Comparison of ENCODE assay signal across 8 mouse cellular contexts in the genomic region with DNA sequence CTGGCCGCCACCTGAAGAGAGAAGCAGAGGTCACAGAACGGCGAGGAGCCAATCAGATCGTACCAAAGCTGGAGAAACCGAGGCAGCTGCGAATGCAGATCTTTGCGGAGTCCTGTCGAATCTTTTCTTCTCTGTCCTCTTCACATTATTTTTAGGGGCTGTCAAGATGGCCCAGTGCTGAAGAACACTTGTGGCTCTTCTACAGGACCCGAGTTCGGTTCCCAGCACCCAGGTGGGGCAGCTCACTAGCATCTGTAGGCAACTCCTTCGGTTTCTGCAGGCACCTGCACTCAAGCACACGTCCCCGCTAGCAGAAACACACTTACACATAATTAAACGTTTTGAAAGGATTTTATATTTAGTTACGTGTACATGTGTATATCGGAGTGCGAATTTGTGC. TPM values are rescaled to one million over a fixed set of nuclear protein-coding genes. Genes with fewer than 3 reads are reported as not detected.
DNase-seq lines count a peak whose midpoint lies in the region; ATAC-seq lines count a peak whose summit lies in the region.

No protein-coding gene starts in this region.

- peak overlapping the region; percentile 66 for H3K4me2 ChIP-seq in heart, embryonic 11.5 days
- H3K4me2 ChIP-seq in hindbrain, embryonic 16.5 days (ENCODE audit: low read length): peak overlapping the region; percentile 45
- H3K4me2 ChIP-seq in midbrain, embryonic 16.5 days (ENCODE audit: low read length): peak overlapping the region; percentile 50

- no peaks in the 10 kb centered on the region for H3K9me3 ChIP-seq in heart, embryonic 11.5 days (replicated peaks; ENCODE audit: control insufficient read depth, low read length)
- no peaks in the 10 kb centered on the region for H3K9me3 ChIP-seq in embryonic facial prominence, embryonic 10.5 days
- no peaks in the 10 kb centered on the region for H3K9me3 ChIP-seq in hindbrain, embryonic 16.5 days (ENCODE audit: control insufficient read depth, low read length)
- no peaks in the 10 kb centered on the region for H3K9me3 ChIP-seq in midbrain, embryonic 16.5 days (replicated peaks; ENCODE audit: control insufficient read depth, low read length, poor library complexity, severe bottlenecking)

- peaks cover 24% of the 10 kb centered on the region for H3K36me3 ChIP-seq in heart, embryonic 11.5 days (ENCODE audit: control insufficient read depth, insufficient read depth, low read length)
- peaks cover 34% of the 10 kb centered on the region for H3K36me3 ChIP-seq in embryonic facial prominence, embryonic 10.5 days (replicated peaks)
- H3K36me3 ChIP-seq in hindbrain, embryonic 16.5 days (ENCODE audit: control insufficient read depth, insufficient read depth, low read length): peaks cover 20% of the 10 kb centered on the region
- H3K36me3 ChIP-seq in midbrain, embryonic 16.5 days (ENCODE audit: control insufficient read depth, insufficient read depth, low read length): peaks cover 19% of the 10 kb centered on the region

- no peak for DNase-seq in heart, postnatal 36 days
- DNase-seq in embryonic facial prominence, embryonic 10.5 days (ENCODE audit: low spot score): peak; percentile 23
- no peak for DNase-seq in ovary, postnatal 10 days (ENCODE audit: low spot score)
- no peak for DNase-seq in layer of hippocampus, adult 11-12 months (ENCODE audit: low spot score)
- DNase-seq in embryo, embryonic 10.5 days (ENCODE audit: low spot score): no peak

- intact Hi-C loops in heart, postnatal 36 days (cut with DNase I): loop anchor here (2.0 to 10.0 kb wide), 4 partner anchors 97 to 254 kb away; partner anchors contain the start of genes Dll3 and Fbl

- H3K27me3 ChIP-seq in heart, embryonic 11.5 days (ENCODE audit: control insufficient read depth, insufficient read depth, low read length): no peaks in the 10 kb centered on the region
- H3K27me3 ChIP-seq in embryonic facial prominence, embryonic 10.5 days (replicated peaks; ENCODE audit: low read depth, poor library complexity, severe bottlenecking): no peaks in the 10 kb centered on the region
- H3K27me3 ChIP-seq in hindbrain, embryonic 16.5 days (replicated peaks; ENCODE audit: control insufficient read depth, insufficient read depth, low read length): no peaks in the 10 kb centered on the region
- no peaks in the 10 kb centered on the region for H3K27me3 ChIP-seq in midbrain, embryonic 16.5 days (ENCODE audit: control insufficient read depth, insufficient read depth, low read depth, low read length)

- WGBS in heart, embryonic 11.5 days (ENCODE audit: insufficient replicate concordance): 55% methylated on average over 17 of the region's 17 CpGs
- WGBS in embryonic facial prominence, embryonic 10.5 days: 60% methylated on average over 17 of the region's 17 CpGs
- WGBS in hindbrain, embryonic 16.5 days: 65% methylated on average over 17 of the region's 17 CpGs
- WGBS in midbrain, embryonic 16.5 days: 62% methylated on average over 17 of the region's 17 CpGs

- H3K4me3 ChIP-seq in heart, embryonic 11.5 days (ENCODE audit: low read depth, low read length): no peak overlapping the region
- peak overlapping the region; percentile 88 for H3K4me3 ChIP-seq in embryonic facial prominence, embryonic 10.5 days
- H3K4me3 ChIP-seq in hindbrain, embryonic 16.5 days (ENCODE audit: low read length): peak overlapping the region; percentile 10; the same call in 1 of the 2 replicates
- H3K4me3 ChIP-seq in midbrain, embryonic 16.5 days (ENCODE audit: low read depth, low read length): peak overlapping the region; percentile 13; the same call in 1 of the 2 replicates

- no peak for ATAC-seq in heart, embryonic 11.5 days (replicated peaks; ENCODE audit: insufficient number of reproducible peaks, low FRiP score, low TSS enrichment)
- no peak for ATAC-seq in hindbrain, embryonic 16.5 days
- ATAC-seq in midbrain, embryonic 16.5 days: peak; percentile 9; the same call in 1 of the 2 replicates

- peak overlapping the region; percentile 11; the same call in 1 of the 2 replicates for H3K9ac ChIP-seq in heart, embryonic 11.5 days (ENCODE audit: low read depth, low read length)
- H3K9ac ChIP-seq in hindbrain, embryonic 16.5 days (ENCODE audit: low read depth, low read length): peak overlapping the region; percentile 37
- peak overlapping the region; percentile 46 for H3K9ac ChIP-seq in midbrain, embryonic 16.5 days (ENCODE audit: low read depth, low read length)

- H3K4me1 ChIP-seq in heart, embryonic 11.5 days (ENCODE audit: control insufficient read depth, insufficient read depth, low read length): peaks cover 5% of the 10 kb centered on the region; the same call in 1 of the 2 replicates
- H3K4me1 ChIP-seq in embryonic facial prominence, embryonic 10.5 days: peaks cover 13% of the 10 kb centered on the region
- peaks cover 12% of the 10 kb centered on the region for H3K4me1 ChIP-seq in hindbrain, embryonic 16.5 days (ENCODE audit: control insufficient read depth, insufficient read depth, low read depth, low read length)
- H3K4me1 ChIP-seq in midbrain, embryonic 16.5 days (ENCODE audit: control insufficient read depth, insufficient read depth, low read length): peaks cover 9% of the 10 kb centered on the region

- H3K27ac ChIP-seq in heart, embryonic 11.5 days (ENCODE audit: low read depth, low read length): no peak overlapping the region
- peak overlapping the region; percentile 80 for H3K27ac ChIP-seq in embryonic facial prominence, embryonic 10.5 days (replicated peaks)
- H3K27ac ChIP-seq in hindbrain, embryonic 16.5 days (ENCODE audit: low read depth, low read length): no peak overlapping the region
- no peak overlapping the region for H3K27ac ChIP-seq in midbrain, embryonic 16.5 days (ENCODE audit: low read length)

RNA-seq across cellular contexts. Expression of gene Psmc4, which starts 0.7 kb away (rescaled TPM):
- polyA plus RNA-seq in heart, embryonic 11.5 days (2014; fragmentation: Nextera tagmentation; extraction: Ambion mirVana): 276 and 283 TPM in 2 replicates
- total RNA-seq in heart, postnatal 36 days (2021): 10 to 100 TPM; 88.9 to 91.6 TPM
- polyA plus RNA-seq in embryonic facial prominence, embryonic 10.5 days (2016; fragmentation: Nextera tagmentation; extraction: Ambion mirVana): 416 and 431 TPM in 2 replicates
- polyA plus RNA-seq in hindbrain, embryonic 16.5 days (2015; fragmentation: Nextera tagmentation; extraction: Ambion mirVana): 275 and 283 TPM in 2 replicates
- polyA plus RNA-seq in midbrain, embryonic 16.5 days (2015; fragmentation: Nextera tagmentation; extraction: Ambion mirVana): 277 and 280 TPM in 2 replicates

RNA-seq across cellular contexts. Expression of gene Fcgbp, which starts 20.5 kb away (rescaled TPM):
- polyA plus RNA-seq in heart, embryonic 11.5 days (2014; fragmentation: Nextera tagmentation; extraction: Ambion mirVana): 0.24 TPM in 1 of 2 replicates, not detected in the other
- not detected for total RNA-seq in heart, postnatal 36 days (2021)
- polyA plus RNA-seq in embryonic facial prominence, embryonic 10.5 days (2016; fragmentation: Nextera tagmentation; extraction: Ambion mirVana): 0.30 and 0.88 TPM in 2 replicates
- 0.71 and 1.0 TPM in 2 replicates for polyA plus RNA-seq in hindbrain, embryonic 16.5 days (2015; fragmentation: Nextera tagmentation; extraction: Ambion mirVana)
- polyA plus RNA-seq in midbrain, embryonic 16.5 days (2015; fragmentation: Nextera tagmentation; extraction: Ambion mirVana): 0.26 and 0.31 TPM in 2 replicates

RNA-seq across cellular contexts. Expression of gene Zfp850, which starts 36.7 kb away (rescaled TPM):
- 2.7 and 5.4 TPM in 2 replicates for polyA plus RNA-seq in heart, embryonic 11.5 days (2014; fragmentation: Nextera tagmentation; extraction: Ambion mirVana)
- total RNA-seq in heart, postnatal 36 days (2021): under 1 TPM; 0.79 to 0.86 TPM
- 8.4 and 10.5 TPM in 2 replicates for polyA plus RNA-seq in embryonic facial prominence, embryonic 10.5 days (2016; fragmentation: Nextera tagmentation; extraction: Ambion mirVana)
- 6.2 and 6.4 TPM in 2 replicates for polyA plus RNA-seq in hindbrain, embryonic 16.5 days (2015; fragmentation: Nextera tagmentation; extraction: Ambion mirVana)
- 7.0 and 8.3 TPM in 2 replicates for polyA plus RNA-seq in midbrain, embryonic 16.5 days (2015; fragmentation: Nextera tagmentation; extraction: Ambion mirVana)
